Mouse (Mus musculus) embryo, embryonic 9.5 days (tissue): ENCODE data around the gene Etfb.

Experiments
- DNase-seq: peaks from one replicate; pipeline ENCODE4 v3.0.0-alpha.2; 2017; ENCODE audit errors: extremely low spot score

Etfb gene

DNA sequence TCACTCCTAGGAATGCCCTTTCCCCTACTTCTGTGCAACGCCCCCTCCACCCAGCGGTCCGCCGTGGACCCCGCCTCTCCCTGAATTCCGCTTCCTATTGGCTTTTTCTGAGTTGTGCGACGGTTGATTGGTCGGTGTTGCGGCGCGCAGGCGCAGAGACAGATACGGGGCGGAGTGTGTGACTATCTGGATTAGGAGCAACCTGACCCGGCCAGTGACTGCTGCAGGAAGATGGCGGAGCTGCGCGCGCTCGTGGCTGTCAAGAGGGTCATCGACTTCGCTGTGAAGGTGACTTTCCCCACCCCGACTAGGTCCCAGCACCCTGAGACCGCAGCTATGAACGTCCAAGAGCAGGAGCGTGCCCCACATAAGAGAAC, at the start of gene Etfb, which contains the start of gene Gm45233:
TSS of gene Etfb (plus strand) at position 167 of the 377 bp plus-strand sequence.
TSS of gene Gm45233 (plus strand) at position 212 of the 377 bp plus-strand sequence.
- peak; percentile 92 for DNase-seq

DNA sequence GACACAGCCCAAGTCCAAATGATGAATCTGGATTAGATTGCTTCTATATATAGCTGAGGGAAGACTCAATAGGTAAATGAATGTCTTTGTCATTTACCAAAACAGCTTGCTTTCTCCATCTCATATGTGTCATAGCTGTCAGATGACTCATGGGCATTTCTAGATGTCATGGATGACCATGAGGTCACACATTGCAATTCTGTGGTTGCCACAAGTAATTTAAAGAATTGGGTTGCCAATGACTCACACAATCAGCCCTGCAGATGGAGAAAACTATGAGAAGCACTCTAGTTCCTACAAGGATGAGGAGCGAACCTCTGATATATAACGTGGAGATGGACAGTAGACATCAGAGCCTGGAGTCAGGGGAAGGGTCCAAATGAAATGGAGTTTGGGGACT, 44.4 kb upstream of the Etfb start:
- no peak for DNase-seq

DNA sequence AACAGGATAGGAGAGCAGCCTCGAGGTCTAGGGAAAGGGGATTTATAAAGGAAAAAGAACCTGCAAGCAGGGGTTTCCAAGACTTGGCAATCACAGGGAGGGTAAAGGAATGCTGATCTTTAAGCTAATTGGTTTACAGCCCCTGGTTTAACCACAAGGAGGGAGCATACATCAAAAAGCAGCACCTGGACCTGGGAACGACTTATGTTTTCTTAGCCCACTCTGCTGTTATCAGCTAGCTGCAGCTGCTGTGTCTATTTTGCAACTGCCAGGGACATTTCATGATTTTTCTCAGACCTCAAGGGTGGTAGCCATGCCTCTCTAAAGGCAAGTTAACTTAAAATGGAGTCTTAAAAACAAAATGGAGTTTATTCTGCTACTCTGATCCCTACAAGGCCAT, 41.2 kb upstream of the Etfb start:
- no peak for DNase-seq

DNA sequence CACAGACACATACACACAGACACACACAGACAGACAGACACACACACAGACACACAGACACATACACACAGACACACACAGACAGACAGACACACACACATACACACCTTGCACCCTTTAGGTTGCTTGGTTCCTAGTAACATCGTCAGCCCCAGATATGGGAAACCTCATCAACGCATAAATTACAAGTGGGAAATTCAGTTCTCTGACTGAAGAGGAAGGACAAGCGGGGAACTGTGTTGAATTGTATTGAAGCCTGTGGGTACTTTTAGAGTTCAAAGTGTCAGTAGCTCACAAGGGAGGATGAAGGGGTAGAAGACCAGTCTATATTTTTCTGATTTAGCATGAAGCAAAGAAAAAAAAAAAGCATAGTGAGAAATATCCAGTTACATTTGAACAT, 36.3 kb upstream of the Etfb start:
- no peak for DNase-seq

DNA sequence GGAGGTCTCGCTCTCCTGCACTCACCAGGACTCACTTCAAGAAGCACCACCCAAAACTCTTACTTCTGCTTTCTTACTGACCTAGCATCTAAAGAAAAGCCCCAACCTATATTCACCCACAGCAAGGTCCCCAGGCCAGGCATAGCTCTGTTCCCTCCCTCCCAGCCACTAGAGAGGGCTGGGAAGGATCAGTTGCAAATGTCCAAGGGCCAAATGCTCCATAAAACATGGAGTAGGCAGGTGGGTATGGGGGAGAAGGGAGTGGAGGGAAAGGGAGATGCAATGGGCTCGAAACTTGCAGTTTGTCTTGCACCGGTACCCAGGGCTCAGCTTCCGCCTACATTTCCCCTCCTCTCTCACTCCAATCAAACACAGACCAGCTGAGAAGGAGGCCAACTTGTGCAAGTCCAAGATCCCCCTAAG, 35.7 kb upstream of the Etfb start, which contains the start of gene Siglecg:
TSS of gene Siglecg (plus strand) at position 74 of the 423 bp plus-strand sequence.
- DNase-seq: no peak

DNA sequence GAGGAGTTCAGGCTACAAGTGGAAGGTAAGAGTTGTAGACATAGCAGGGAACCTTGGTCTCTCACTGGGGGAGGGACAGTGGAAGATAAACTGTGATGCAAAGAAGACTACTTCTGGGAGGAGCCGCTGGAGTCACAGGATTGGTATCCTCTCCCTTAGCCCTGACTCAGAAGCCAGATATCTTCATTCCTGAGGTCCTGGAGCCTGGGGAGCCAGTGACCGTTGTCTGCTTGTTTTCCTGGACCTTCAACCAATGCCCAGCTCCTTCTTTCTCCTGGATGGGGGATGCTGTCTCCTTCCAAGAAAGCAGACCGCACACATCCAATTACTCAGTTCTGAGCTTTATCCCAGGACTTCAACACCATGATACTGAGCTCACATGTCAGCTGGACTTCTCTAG, 34.8 kb upstream of the Etfb start:
- no peak for DNase-seq

DNA sequence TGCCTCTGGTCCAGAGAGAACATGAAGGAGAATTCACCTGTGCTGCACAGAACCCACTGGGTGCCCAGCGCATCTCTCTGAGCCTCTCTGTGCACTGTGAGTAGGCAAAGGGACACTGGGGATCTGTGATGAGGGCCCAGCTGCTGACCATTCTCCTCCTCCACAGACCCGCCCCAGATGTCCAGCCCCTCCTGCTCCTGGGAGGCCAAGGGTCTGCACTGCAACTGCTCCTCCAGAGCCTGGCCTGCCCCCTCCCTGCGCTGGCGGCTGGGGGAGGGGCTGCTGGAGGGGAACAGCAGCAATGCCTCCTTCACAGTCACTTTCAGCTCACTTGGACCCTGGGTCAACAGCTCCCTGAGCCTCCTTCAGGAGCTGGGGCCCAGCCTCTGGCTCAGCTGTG, 32.2 kb upstream of the Etfb start:
- peak; percentile 36 for DNase-seq

DNA sequence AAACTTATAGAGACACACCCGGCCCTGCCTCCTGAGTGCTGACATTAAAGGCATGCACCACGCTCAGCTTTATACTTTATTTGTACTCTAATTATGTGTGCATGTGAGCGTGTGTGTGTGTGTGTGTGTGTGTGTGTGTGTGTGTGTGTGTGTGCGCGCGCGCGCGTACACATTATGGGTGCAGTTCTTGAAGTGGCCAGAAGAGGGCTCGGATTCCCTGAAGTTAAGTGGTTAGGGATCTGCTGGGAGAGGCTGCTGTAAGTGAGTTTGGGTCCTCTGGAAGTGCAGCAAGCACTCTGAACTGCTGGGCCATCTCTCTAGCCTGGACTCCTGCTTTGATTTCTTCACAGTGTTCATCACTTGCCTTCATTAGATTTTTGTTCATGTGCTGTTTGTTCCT, 26.6 kb upstream of the Etfb start:
- DNase-seq: no peak

DNA sequence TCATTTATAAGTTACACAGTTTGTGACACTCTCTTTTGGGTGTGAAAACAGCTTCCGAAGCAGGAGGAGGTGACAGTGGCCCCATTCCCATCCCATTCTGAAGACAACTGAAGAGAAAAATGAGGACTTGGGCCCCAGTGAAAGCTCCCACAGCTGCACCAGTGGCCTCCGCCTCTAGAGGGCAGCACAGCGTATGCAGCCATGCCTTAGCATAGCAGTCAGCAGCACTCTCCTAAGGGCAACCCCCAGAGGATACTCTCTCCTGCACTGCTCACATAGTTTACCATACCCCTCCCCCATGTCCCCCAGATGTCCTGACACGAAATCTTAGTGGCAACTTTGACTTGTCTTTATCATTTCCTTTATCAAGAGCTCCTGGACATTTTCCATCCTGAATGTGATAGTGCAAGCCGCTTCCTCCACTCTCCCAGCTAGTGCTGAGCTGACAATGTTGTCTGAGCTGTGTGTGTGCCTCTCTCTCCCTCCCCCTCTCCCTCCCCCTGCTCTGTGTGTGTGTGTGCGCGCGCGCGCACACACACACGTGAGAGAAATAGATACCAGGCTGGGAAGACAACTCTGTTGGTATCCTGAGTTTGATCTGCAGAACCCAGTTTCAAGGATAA, 20.8 kb upstream of the Etfb start:
- peak; percentile 82 for DNase-seq

DNA sequence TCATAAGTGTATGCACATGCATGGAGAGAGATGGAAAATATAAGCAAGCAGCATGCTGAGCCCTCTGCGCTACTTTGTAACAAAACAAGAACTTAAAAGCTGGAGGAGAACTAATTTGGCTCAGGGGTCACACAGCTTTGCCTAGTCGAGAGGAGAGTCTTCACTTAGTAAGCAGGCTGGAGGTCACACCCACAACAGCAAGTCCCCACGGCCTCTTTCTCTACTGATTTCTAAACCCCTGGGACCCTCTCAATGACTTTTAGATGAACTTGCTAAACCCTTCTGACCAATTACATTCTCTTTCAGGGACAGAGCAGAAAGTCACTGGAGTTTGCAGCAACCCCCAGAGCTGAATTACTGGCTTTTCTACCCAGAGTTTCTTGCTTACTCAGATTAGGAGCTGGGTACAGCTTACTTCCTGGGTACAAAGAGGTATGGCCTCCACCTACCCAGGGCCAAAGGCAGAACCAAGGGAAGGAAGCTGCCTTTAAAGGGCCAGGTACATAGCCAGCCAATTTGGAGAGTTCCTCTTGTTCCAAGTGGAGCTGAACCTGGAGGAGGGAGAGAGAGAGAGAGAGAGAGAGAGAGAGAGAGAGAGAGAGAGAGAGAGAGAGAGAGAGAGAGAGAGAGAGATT, 19.8 kb upstream of the Etfb start:
- no peak for DNase-seq

DNA sequence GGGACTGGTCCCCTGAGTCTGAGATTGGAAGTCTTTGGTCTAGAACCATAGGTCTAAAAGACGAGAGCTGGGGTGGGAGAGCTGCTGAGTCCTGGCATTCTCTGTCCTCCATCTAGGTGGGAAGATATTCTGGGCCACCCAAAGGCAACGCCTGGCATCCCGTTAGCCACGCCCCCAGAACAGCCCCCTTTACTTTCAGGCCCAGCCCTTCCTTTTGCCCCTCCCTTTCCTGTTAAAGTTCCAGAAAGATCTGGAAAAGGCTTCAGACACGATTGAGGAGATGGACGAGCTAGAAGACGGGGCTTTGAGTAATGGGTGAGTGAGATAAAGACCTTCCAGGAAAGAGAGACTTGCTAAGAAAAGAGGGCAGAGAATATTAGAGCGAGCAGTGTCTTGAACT, 16.5 kb upstream of the Etfb start, which contains the start of gene Lim2:
TSS of gene Lim2 (plus strand) at position 265 of the 400 bp plus-strand sequence.
- DNase-seq: no peak

DNA sequence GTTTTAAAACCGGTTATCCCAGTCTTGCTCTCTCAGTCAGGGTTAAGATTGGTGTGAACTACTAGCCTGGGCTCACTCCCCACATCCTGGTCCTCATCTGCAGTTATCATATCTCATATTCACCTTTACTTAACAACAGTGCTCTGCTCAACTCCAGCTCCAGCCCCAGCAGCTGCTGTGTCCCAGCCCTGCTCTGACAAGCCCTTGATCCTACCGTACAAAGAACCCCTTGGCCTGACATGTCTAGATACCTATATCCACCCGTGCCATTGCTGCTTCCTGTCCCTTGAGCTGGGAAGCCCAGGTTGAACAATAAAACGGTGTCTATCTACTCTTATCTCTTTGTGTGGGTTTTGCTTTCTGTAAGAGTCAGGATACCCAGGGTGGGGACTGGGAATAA, 14.4 kb upstream of the Etfb start:
- no peak for DNase-seq

DNA sequence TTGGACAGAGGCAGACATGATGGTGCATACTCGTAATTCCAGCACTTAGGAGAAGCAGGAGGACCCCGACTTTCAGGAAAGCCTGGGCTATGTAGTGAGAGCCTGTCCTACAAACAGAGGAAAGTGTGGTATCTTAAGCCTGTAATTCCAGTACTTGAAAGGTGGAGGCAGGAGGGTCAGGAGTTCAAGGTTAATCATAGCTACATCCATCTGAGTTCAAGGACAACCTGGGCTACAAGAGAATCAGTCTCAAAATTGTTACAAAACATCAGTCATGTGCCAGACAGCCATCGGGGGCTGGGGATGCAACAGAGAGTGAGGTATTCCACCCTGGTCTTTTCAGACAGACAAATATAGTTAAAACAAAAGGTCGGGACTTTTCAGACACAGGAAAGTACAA, 11.0 kb upstream of the Etfb start:
- DNase-seq: no peak

DNA sequence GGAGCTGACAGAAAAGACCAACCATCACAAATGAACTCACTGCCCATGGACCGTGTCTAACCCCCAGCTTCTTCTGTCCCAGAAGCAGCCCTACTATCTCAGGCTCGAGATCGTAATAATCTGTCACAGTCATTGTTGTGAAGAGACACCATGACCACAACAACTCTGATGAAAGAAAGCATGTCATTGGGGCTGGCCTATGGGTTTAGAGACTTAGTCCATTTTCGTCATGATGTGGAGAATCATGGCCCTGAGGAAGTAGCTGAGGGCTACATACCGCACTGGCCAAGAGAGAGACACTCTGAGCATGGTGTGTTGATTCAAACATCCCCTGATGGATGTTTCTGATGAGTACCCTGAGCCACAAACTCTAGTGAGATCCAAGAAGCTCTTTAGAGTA, 9.2 kb upstream of the Etfb start:
- no peak for DNase-seq

DNA sequence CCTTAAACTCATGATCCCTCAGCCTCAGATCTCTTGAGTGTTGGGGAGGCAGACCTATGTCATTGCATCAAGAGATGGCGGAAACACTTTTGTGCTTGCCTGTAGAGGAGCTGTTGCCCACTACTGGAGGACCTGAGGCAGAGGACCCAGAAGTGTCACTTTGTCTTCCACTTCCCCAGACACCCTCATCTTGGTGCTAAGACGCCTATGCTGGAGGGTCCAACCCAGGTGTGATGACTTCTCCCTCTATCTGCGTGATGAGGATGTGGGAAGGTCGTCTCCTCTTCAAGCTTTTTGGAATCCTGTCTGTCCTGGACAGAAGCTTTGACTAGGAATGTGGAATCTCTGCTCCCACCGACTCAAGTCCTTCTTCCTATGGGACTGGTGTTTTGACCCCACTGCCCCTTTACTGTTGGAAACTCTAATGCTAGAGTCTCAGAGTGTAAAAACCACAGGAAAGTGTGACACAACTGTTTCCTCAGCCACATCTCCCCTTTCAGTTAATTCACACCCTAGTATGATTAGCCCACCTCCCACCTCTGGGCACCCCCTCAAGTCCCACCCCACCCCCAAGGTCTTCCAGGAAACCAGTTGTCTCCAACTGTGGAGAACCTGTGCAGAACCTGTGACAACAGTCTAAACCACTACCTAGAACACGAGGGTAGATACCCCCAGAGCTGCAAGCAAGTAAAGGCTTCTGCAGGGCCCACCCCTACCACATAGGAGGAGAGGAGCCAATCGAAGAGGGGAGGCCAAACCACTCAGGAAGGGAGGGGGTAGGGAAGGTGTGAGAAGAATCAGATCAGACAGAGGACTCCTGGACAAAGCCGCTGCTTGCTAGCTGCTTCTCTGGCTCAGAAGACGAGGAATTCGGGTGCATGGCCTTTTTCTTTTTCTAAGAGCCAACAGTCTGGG, 7.3 kb upstream of the Etfb start, which contains the start of gene Nkg7:
TSS of gene Nkg7 (plus strand) at position 733 of the 915 bp plus-strand sequence.
- DNase-seq: no peak

DNA sequence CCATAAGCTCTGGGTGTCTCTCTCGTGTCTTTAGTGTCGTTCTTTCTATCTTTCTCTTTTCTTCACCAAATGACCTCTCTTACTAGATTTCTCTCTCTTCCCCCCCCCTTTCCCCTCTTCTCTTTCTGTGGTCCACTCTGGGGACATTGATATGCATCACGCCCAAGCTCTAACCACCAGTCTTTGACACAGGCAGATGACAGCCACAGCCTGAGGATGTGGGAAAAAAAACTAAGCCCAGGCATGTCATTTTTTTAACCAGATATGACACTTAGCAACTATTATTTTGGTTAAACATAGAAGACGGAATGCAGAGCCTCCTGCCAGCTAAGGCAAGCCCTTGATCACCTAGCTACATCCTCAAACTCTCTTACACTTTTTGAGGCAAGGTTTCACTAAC, 5.3 kb upstream of the Etfb start:
- no peak for DNase-seq

DNA sequence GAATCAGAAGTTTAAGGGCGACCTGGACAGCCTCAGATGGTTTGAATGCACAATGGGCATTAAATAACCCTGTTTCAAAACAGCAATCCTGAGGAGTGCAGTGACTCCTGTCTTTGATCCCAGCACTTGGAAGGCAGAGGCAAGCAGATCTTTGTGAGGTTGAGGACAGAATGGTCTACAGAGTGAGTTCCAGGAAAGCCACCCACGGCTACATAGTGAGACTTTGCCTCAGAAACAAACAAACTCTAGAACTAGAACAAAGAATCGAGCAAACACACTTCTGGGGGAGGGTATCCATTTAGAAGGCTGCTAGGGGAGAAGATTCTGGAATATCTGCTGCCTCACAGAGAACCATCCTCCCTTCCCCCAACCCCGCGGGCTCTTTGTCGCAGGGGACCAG, 3.4 kb upstream of the Etfb start, which contains the start of gene Cldnd2:
TSS of gene Cldnd2 (plus strand) at position 301 of the 400 bp plus-strand sequence.
- DNase-seq: no peak

DNA sequence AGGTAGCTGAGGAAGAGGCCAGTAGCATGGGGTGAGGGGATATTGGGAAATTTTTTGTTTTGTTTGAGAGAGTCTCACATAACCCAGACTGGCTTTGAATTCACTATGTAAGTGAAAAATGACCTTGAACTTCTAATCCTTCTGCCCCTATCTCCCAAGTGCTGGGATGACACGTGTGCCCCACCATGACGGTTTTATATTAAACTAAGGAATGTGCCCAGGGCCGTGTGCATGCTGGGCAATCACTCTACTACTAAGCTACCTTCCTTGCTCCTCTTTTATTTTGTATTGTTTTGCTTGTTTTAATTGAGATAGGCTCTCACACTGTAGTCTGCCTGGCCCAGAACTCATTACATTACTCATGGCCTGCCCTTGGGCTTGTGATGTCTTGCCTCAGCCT, 2.8 kb upstream of the Etfb start:
- no peak for DNase-seq

DNA sequence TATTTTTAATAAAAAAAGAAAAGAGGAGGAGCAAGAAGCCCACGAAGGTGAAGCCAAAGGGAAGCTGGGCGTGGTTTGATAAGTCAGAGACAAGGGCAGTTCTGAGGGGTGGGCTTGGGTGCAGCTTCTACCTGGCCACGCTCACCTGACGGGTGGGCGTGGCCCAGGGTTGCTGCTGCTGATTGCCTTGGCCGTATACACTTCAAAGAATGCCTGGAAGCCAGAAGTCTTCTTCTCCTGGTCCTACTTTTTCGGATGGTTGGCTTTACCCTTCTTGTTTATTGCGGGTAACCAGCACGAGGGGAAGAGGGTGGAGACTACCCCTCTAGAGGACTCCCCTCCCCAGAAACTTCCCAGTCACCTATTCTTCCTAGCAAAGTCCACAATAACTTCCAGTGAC, 1.2 kb upstream of the Etfb start:
- DNase-seq: no peak

DNA sequence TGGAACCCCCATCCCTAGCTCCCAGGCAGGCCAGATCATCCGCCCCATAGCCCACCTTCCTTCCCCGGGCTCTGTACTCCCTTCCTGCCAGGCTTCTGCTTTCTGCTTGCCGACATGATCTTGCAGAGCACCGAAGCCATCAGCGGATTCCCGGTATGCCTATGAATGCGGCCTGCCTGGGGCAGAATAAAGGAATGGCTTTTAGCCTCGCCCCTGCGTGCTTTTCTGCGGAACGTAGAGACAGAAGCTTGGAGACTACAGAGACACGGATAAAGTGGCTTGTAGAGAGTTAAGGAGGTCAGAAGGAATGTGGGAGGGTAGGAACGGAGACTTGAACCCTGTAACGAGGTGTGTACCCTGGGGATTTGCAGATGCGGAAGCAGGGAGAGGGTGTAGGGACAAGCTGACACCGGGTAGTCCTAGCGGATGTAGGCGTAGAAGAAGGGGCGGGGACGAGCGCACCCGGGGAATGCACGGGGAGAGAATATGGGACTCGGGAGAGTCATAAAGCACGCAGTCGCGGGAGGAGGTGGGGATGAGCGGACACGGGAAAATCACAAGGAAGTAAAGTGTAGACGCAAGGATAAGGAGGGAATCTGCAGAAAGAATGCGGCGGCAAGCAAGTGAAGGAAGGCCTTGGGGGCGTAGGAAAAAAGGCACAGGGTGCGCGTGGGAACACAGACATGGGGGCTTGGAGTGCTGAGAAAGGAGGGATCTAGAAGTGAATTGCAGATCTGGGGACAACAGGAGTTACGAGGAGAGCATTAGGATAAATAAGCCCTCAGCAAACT, 562 bp upstream of the Etfb start:
- peak; percentile 79 for DNase-seq

DNA sequence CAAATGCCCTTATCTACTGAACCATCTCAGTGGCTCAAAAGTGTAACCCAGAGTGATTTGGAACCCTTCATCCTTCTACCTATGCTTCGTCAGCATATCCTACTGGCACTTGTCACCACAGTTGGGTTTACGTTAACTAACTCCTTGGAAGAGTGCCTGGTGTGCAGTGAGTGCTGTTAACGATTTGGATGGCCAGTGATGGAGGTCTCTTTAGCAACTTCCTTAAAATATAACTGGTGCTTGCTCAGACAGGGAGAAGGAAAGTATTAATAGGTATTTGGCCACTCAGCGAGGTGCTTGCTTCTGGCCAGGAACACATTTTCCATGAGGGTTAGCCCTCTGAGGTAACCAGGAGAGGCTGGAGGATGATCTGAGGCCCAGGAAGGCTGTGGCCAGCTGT, 3.9 kb downstream of the Etfb start:
- DNase-seq: no peak

DNA sequence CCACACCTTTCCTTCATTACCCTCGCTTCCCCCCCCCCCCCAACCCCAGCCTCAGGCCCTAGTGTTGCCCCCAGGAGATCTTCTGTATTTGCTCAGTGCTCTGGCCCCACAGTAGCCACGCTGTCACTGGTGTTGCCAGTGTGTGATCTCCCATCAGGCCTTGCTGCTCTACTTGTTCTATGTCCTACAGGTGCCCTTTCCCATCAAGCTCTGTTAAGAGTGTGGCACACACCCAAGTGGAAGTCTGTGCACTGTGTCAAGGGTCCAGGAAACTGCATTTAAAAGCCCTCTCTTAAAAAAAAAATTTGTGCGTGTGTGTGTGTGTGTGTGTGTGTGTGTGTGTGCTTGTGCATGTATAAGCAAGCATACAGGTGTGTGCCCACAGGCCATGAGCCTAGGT, 4.4 kb downstream of the Etfb start:
- DNase-seq: no peak
